ENCODE assay signal across 8 mouse cellular contexts in the genomic region with DNA sequence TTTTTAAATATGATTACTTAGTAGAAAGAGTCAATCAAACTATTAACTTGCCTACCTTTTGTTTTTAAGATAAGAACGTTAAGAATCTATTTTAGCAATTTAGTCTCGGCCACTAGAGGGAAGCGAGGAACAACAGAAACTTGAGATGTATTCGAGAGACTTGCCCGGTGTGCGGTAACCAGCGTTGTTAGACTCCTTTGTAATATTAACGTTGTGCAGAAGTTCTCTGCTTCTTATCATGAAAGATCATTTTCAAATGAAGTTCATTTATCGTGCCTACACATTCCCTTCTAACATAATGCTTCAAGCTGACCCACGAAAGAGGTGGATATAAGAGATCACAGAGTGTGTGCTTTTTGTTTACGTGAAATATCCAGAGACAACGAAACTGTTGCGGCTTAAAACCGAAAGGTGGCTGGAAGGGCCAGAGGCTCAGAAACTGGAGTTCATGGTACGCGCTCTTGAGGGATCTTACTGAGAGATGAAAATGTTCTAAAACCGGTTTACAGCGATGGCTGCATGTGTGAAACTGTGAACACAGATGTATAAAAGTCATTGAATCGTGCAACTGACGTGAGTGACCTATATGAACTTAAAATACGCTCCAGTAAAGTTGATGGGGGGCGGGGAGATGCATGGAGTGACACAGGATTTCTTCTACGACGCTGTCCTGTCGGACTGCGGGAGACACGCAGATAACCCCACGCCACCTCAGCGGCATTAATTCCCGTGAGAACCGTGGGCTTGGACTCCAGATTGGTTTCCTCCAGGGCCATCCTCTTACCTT. TPM values are rescaled to one million over a fixed set of nuclear protein-coding genes. Genes with fewer than 3 reads are reported as not detected.
DNase-seq lines count a peak whose midpoint lies in the region; ATAC-seq and TF ChIP-seq lines count a peak whose summit lies in the region.

No protein-coding gene starts in this region.

- H3K36me3 ChIP-seq in heart, embryonic 14.5 days (ENCODE audit: control insufficient read depth, insufficient read depth, low read length), result no peaks in the 10 kb centered on the region
- H3K36me3 ChIP-seq in limb, embryonic 11.5 days (ENCODE audit: control insufficient read depth, insufficient read depth, low read length), result no peaks in the 10 kb centered on the region
- H3K36me3 ChIP-seq in midbrain, embryonic 11.5 days (ENCODE audit: control insufficient read depth, insufficient read depth, low read length), result no peaks in the 10 kb centered on the region

- H3K4me1 ChIP-seq in cortical plate, adult 2 months (ENCODE audit: control insufficient read depth, insufficient read depth, low read length), result no peaks in the 10 kb centered on the region
- peaks cover 0 to 5% of the 10 kb centered on the region in 2 experiments; a peak in 3 of 4 replicates for H3K4me1 ChIP-seq in heart, embryonic 14.5 days (ENCODE audit: control insufficient read depth in 2 of 2, insufficient read depth in 2 of 2, low read length in 2 of 2)
- H3K4me1 ChIP-seq in limb, embryonic 11.5 days (ENCODE audit: control insufficient read depth, insufficient read depth, low read length), result no peaks in the 10 kb centered on the region
- peaks cover 2% of the 10 kb centered on the region; the same call in 1 of the 2 replicates for H3K4me1 ChIP-seq in midbrain, embryonic 11.5 days (ENCODE audit: control insufficient read depth, insufficient read depth, low read length)

- H3K9me3 ChIP-seq in heart, embryonic 14.5 days (ENCODE audit: control insufficient read depth, low read length), result no peaks in the 10 kb centered on the region
- no peaks in the 10 kb centered on the region for H3K9me3 ChIP-seq in limb, embryonic 11.5 days (ENCODE audit: control insufficient read depth, low read length)
- H3K9me3 ChIP-seq in midbrain, embryonic 11.5 days (ENCODE audit: control insufficient read depth, low read length), result no peaks in the 10 kb centered on the region

- no peak overlapping the region; the same call in 1 of the 2 replicates for H3K4me3 ChIP-seq in left cerebral cortex, adult 2 months
- no peak overlapping the region; the same call in 1 of the 2 replicates for H3K4me3 ChIP-seq in cortical plate, adult 2 months (ENCODE audit: insufficient read depth, low read length)
- H3K4me3 ChIP-seq in heart, embryonic 14.5 days (ENCODE audit: control insufficient read depth in 1 of 2, insufficient read depth in 1 of 2, low read depth in 1 of 2, low read length in 2 of 2), result peak overlapping the region; percentile 32 to 47
- peak overlapping the region; percentile 17 for H3K4me3 ChIP-seq in limb, embryonic 11.5 days (ENCODE audit: low read depth, low read length)
- no peak overlapping the region for H3K4me3 ChIP-seq in midbrain, embryonic 11.5 days (ENCODE audit: low read depth, low read length)

- peak overlapping the region; percentile 63 for H3K4me2 ChIP-seq in heart, embryonic 14.5 days (ENCODE audit: low read length)
- peak overlapping the region; percentile 32; the same call in 1 of the 2 replicates for H3K4me2 ChIP-seq in limb, embryonic 11.5 days (ENCODE audit: low read depth, severe bottlenecking)
- H3K4me2 ChIP-seq in midbrain, embryonic 11.5 days, result peak overlapping the region; percentile 20

- H3K27ac ChIP-seq in left cerebral cortex, adult 2 months, result no peak overlapping the region
- H3K27ac ChIP-seq in cortical plate, adult 2 months (ENCODE audit: insufficient read depth, low read length), result no peak overlapping the region
- H3K27ac ChIP-seq in heart, embryonic 14.5 days (replicated peaks in 1 of 2; ENCODE audit: control insufficient read depth in 1 of 2, insufficient read depth in 1 of 2, low read depth in 2 of 2, low read length in 2 of 2), result no peak overlapping the region
- H3K27ac ChIP-seq in limb, embryonic 11.5 days (replicated peaks; ENCODE audit: low read depth, low read length), result 0 out of 2 replicates have a peak overlapping the region, but pooled peaks have one; percentile 5
- no peak overlapping the region for H3K27ac ChIP-seq in midbrain, embryonic 11.5 days (ENCODE audit: low read depth, low read length)

- peak; percentile 66 for TF ChIP-seq CTCF in left cerebral cortex, adult 2 months (IDR thresholded peaks at IDR 0.05)
- peak; percentile 40 for TF ChIP-seq CTCF in cortical plate, adult 2 months (IDR thresholded peaks at IDR 0.05; ENCODE audit: extremely low read depth, insufficient read depth, low read length)

- no peak for TF ChIP-seq POLR2A in cortical plate, adult 2 months (IDR thresholded peaks at IDR 0.05; ENCODE audit: extremely low read depth, insufficient read depth, low read length)

- 27% methylated on average over 31 of the region's 31 CpGs for WGBS in heart, embryonic 14.5 days
- 43% methylated on average over 31 of the region's 31 CpGs for WGBS in limb, embryonic 11.5 days
- 50% methylated on average over 31 of the region's 31 CpGs for WGBS in midbrain, embryonic 11.5 days

- no peak for DNase-seq in left cerebral cortex, adult 2 months (ENCODE audit: extremely low spot score in 1 of 2, low spot score in 2 of 2)
- DNase-seq in left cerebral cortex, adult 11 months (ENCODE audit: low spot score), result no peak
- peak; percentile 47 for DNase-seq in limb, embryonic 11.5 days (ENCODE audit: low spot score)
- DNase-seq in midbrain, embryonic 11.5 days (ENCODE audit: low spot score, missing footprints), result no peak
- no peak for DNase-seq in left cerebral cortex, postnatal 10 days (ENCODE audit: extremely low spot score in 1 of 2, low spot score in 2 of 2)
- no peak for DNase-seq in testis, postnatal 10 days (ENCODE audit: low spot score)

- no peaks in the 10 kb centered on the region for H3K27me3 ChIP-seq in heart, embryonic 14.5 days (ENCODE audit: control insufficient read depth, insufficient read depth, low read length)
- H3K27me3 ChIP-seq in limb, embryonic 11.5 days (ENCODE audit: control insufficient read depth, insufficient read depth, low read length), result no peaks in the 10 kb centered on the region
- no peaks in the 10 kb centered on the region for H3K27me3 ChIP-seq in midbrain, embryonic 11.5 days (ENCODE audit: control insufficient read depth, insufficient read depth, low read length)

- peak overlapping the region; percentile 63 for H3K9ac ChIP-seq in heart, embryonic 14.5 days (ENCODE audit: low read length)
- H3K9ac ChIP-seq in limb, embryonic 11.5 days (ENCODE audit: low read length), result peak overlapping the region; percentile 43; the same call in 1 of the 2 replicates
- H3K9ac ChIP-seq in midbrain, embryonic 11.5 days (ENCODE audit: low read length), result peak overlapping the region; percentile 47; the same call in 1 of the 2 replicates

- no peak for ATAC-seq in heart, embryonic 14.5 days (ENCODE audit: insufficient number of reproducible peaks, insufficient read depth, low FRiP score, low read depth)
- ATAC-seq in limb, embryonic 11.5 days (ENCODE audit: insufficient number of reproducible peaks, low FRiP score, low TSS enrichment, low read depth), result no peak
- ATAC-seq in midbrain, embryonic 11.5 days (ENCODE audit: low FRiP score), result no peak

- intact Hi-C loops in left cerebral cortex, adult 2 months (cut with DNase I), result loop anchor here (2.0 to 5.0 kb wide), 2 partner anchors 31 to 864 kb away; a partner anchor contains a TSS
- intact Hi-C loops in left cerebral cortex, postnatal 10 days (cut with DNase I), result no loop called here

RNA-seq across cellular contexts. Expression of a gene that starts 18.5 kb away (rescaled TPM):
- total RNA-seq in left cerebral cortex, adult 2 months (2021), result not detected
- 0.08 TPM in 1 of 2 replicates, not detected in the other for polyA plus RNA-seq in cortical plate, adult 2 months (2012; rRNA removed)
- 7.7 and 8.6 TPM in 2 replicates for polyA plus RNA-seq in heart, embryonic 14.5 days (2014; fragmentation: Nextera tagmentation; extraction: Ambion mirVana)
- polyA plus RNA-seq in limb, embryonic 11.5 days (2014; fragmentation: Nextera tagmentation; extraction: Ambion mirVana), result 2.4 and 5.0 TPM in 2 replicates
- 22.5 and 26.9 TPM in 2 replicates for polyA plus RNA-seq in midbrain, embryonic 11.5 days (2014; fragmentation: Nextera tagmentation; extraction: Ambion mirVana)
- total RNA-seq in left cerebral cortex, postnatal 10 days (2021), result not detected

RNA-seq across cellular contexts. Expression of a gene that starts 30.7 kb away (rescaled TPM):
- 100 to 1,000 TPM; 286 to 307 TPM for total RNA-seq in left cerebral cortex, adult 2 months (2021)
- polyA plus RNA-seq in cortical plate, adult 2 months (2012; rRNA removed), result 450 and 485 TPM in 2 replicates
- 1,752 and 1,832 TPM in 2 replicates for polyA plus RNA-seq in heart, embryonic 14.5 days (2014; fragmentation: Nextera tagmentation; extraction: Ambion mirVana)
- polyA plus RNA-seq in limb, embryonic 11.5 days (2014; fragmentation: Nextera tagmentation; extraction: Ambion mirVana), result 663 and 706 TPM in 2 replicates
- polyA plus RNA-seq in midbrain, embryonic 11.5 days (2014; fragmentation: Nextera tagmentation; extraction: Ambion mirVana), result 739 and 783 TPM in 2 replicates
- total RNA-seq in left cerebral cortex, postnatal 10 days (2021), result 100 to 1,000 TPM; 341 to 350 TPM

RNA-seq across cellular contexts. Expression of a gene that starts 36.9 kb away (rescaled TPM):
- total RNA-seq in left cerebral cortex, adult 2 months (2021), result 10 to 100 TPM; 50.1 to 54.6 TPM
- 20.7 and 22.2 TPM in 2 replicates for polyA plus RNA-seq in cortical plate, adult 2 months (2012; rRNA removed)
- polyA plus RNA-seq in heart, embryonic 14.5 days (2014; fragmentation: Nextera tagmentation; extraction: Ambion mirVana), result 28.9 and 30.7 TPM in 2 replicates
- 52.0 and 54.4 TPM in 2 replicates for polyA plus RNA-seq in limb, embryonic 11.5 days (2014; fragmentation: Nextera tagmentation; extraction: Ambion mirVana)
- polyA plus RNA-seq in midbrain, embryonic 11.5 days (2014; fragmentation: Nextera tagmentation; extraction: Ambion mirVana), result 54.5 and 57.0 TPM in 2 replicates
- 10 to 100 TPM; 48.0 to 56.5 TPM for total RNA-seq in left cerebral cortex, postnatal 10 days (2021)

RNA-seq across cellular contexts. Expression of a gene that starts 37.6 kb away (rescaled TPM):
- total RNA-seq in left cerebral cortex, adult 2 months (2021), result 10 to 100 TPM; 48.5 to 51.8 TPM
- 25.9 and 26.8 TPM in 2 replicates for polyA plus RNA-seq in cortical plate, adult 2 months (2012; rRNA removed)
- 60.7 and 62.8 TPM in 2 replicates for polyA plus RNA-seq in heart, embryonic 14.5 days (2014; fragmentation: Nextera tagmentation; extraction: Ambion mirVana)
- 47.9 and 54.0 TPM in 2 replicates for polyA plus RNA-seq in limb, embryonic 11.5 days (2014; fragmentation: Nextera tagmentation; extraction: Ambion mirVana)
- polyA plus RNA-seq in midbrain, embryonic 11.5 days (2014; fragmentation: Nextera tagmentation; extraction: Ambion mirVana), result 42.8 and 47.4 TPM in 2 replicates
- 10 to 100 TPM; 24.6 to 26.5 TPM for total RNA-seq in left cerebral cortex, postnatal 10 days (2021)

Comparison
In these comparisons a context has a peak if more than half of its experiments do, and no peak if none do; other contexts are left out.
1. H3K4me3 ChIP-seq: peak in heart, embryonic 14.5 days (2 of 2) and limb, embryonic 11.5 days (single experiment); none in left cerebral cortex, adult 2 months (single experiment), cortical plate, adult 2 months (single experiment) and midbrain, embryonic 11.5 days (single experiment).
2. Peak in every context shown above with its lines, with median percentiles within 50 percentile points of each other: H3K4me2 ChIP-seq and H3K9ac ChIP-seq.